Mouse (Mus musculus) heart, adult 2 months (tissue): ENCODE data around the gene Pgc. TPM values are rescaled to one million over a fixed set of nuclear protein-coding genes. Genes with fewer than 3 reads are reported as not detected.

ENCODE experiments used
- DNase-seq, 2 experiments: peaks; one replicate each; pipeline ENCODE4 v3.0.0; 2021
- H3K27ac ChIP-seq: fragments of 200-600 bp; 2 replicates; pipeline ENCODE4 v1.8.1; 2022
- H3K27me3 ChIP-seq: fragments of 200-500 bp; 2 replicates; pipeline ENCODE4 v1.6.1; 2012; ENCODE audit warnings: mild to moderate bottlenecking, low read length, inconsistent platforms, mixed read lengths; ENCODE audit not compliant: control insufficient read depth, insufficient read depth
- H3K36me3 ChIP-seq: fragments of 200-500 bp; 2 replicates; pipeline ENCODE4 v1.6.1; 2012; ENCODE audit warnings: low read length, inconsistent platforms; ENCODE audit not compliant: control insufficient read depth, insufficient read depth
- H3K4me1 ChIP-seq: fragments of 200-500 bp; 2 replicates; pipeline ENCODE4 v1.6.1; 2011; ENCODE audit warnings: low read length; ENCODE audit not compliant: control insufficient read depth, insufficient read depth
- H3K4me3 ChIP-seq: fragments of 200-600 bp; 2 replicates; pipeline ENCODE4 v1.8.1; 2022
- H3K79me2 ChIP-seq: fragments of 200-500 bp; replicated peaks from 2 replicates; pipeline ENCODE4 v1.6.1; 2012; ENCODE audit warnings: mild to moderate bottlenecking, inconsistent platforms, low read length, moderate library complexity, mixed read lengths; ENCODE audit not compliant: control insufficient read depth, insufficient read depth
- H3K9ac ChIP-seq: fragments of 200-500 bp; 2 replicates; pipeline ENCODE4 v1.6.1; 2012; ENCODE audit warnings: low read depth, mild to moderate bottlenecking, control low read depth, inconsistent platforms, low read length, mixed read lengths
- CTCF ChIP-seq: fragments of 200-600 bp; IDR thresholded peaks from 2 replicates; pipeline ENCODE4 v1.8.1; 2022; ENCODE audit warnings: antibody characterized with exemption, mild to moderate bottlenecking, moderate library complexity
- EP300 ChIP-seq: fragments of 200-500 bp; IDR thresholded peaks from 2 replicates; pipeline ENCODE4 v1.6.1; 2011; ENCODE audit warnings: low read depth, low read length, control low read depth; ENCODE audit not compliant: insufficient read depth
- POLR2A ChIP-seq: fragments of 200-500 bp; IDR thresholded peaks from 2 replicates; pipeline ENCODE4 v1.6.1; 2011; ENCODE audit warnings: mild to moderate bottlenecking, low read depth, low read length, control low read depth; ENCODE audit not compliant: insufficient read depth
- WGBS: fragments of 180-500 bp; shearing (Covaris S2); methylation state at CpG from one replicate; pipeline ENCODE4 v1.1.7; 2018; 5-methylcytosine and 5-hydroxymethylcytosine counted together
- intact Hi-C: fragments of 180-260 bp; cut with DNase I; formaldehyde crosslinking; loops from one replicate; pipeline ENCODE4 v1.15.1; 2025
- polyA plus RNA-seq: library from polyadenylated mRNA; depleted of rRNA; stranded (reverse); fragments of >200 nt; gene quantifications from 2 replicates; pipeline ENCODE4 v1.2.3, GENCODE M21; 2012
- total RNA-seq, 2 experiments: library from RNA; stranded (reverse); gene quantifications; 2 replicates each; pipeline ENCODE4 v1.2.3; 2021

Pgc gene
- total and polyA plus RNA-seq, 3 experiments, result 0.59 TPM; not detected in 2

GRCm38 (mm10) chr17:47751811-47752210, 25.2 kb downstream of the Pgc start:
- no peaks in the 10 kb centered on the region; the same call in none of the 2 replicates for H3K79me2 ChIP-seq
- H3K4me1 ChIP-seq, result peaks cover 13% of the 10 kb centered on the region
- DNase-seq, result no peak
- H3K9ac ChIP-seq, result no peak overlapping the region
- intact Hi-C loops, result no loop called here
- H3K27me3 ChIP-seq, result no peaks in the 10 kb centered on the region
- H3K4me3 ChIP-seq, result no peak overlapping the region
- no peaks in the 10 kb centered on the region for H3K36me3 ChIP-seq
- H3K27ac ChIP-seq, result no peak overlapping the region
- peak; percentile 43 for TF ChIP-seq CTCF
- no peak for TF ChIP-seq EP300
- WGBS, result 81% methylated on average over 5 of the region's 5 CpGs

GRCm38 (mm10) chr17:47753130-47753775, 26.6 kb downstream of the Pgc start:
- TF ChIP-seq EP300 (no peak), POLR2A (no peak), CTCF (no peak)
- Histone ChIP-seq H3K4me1 (peaks cover 18% of the 10 kb centered on the region), H3K79me2 (no peaks in the 10 kb centered on the region; the same call in 1 of the 2 replicates), H3K9ac (no peak overlapping the region), H3K4me3 (no peak overlapping the region), H3K27ac (no peak overlapping the region), H3K27me3 (no peaks in the 10 kb centered on the region), H3K36me3 (no peaks in the 10 kb centered on the region)
- WGBS, result 58% methylated on average over 8 of the region's 8 CpGs
- intact Hi-C loops, result no loop called here
- no peak for DNase-seq

- WGBS, result 54% methylated on average over 13 of the region's 13 CpGs
- peak; percentile 82 to 86 for DNase-seq
- H3K27me3 ChIP-seq, result no peaks in the 10 kb centered on the region
- intact Hi-C loops, result no loop called here
- H3K4me3 ChIP-seq, result no peak overlapping the region
- no peak overlapping the region for H3K9ac ChIP-seq
- no peaks in the 10 kb centered on the region; the same call in 1 of the 2 replicates for H3K79me2 ChIP-seq
- H3K27ac ChIP-seq, result no peak overlapping the region
- H3K36me3 ChIP-seq, result no peaks in the 10 kb centered on the region
- H3K4me1 ChIP-seq, result peaks cover 18% of the 10 kb centered on the region
- no peak for TF ChIP-seq EP300
- no peak for TF ChIP-seq CTCF
- no peak for TF ChIP-seq POLR2A
Observed at GRCm38 (mm10) chr17:47754246-47754645, 27.6 kb downstream of the Pgc start.

- no peak overlapping the region for H3K9ac ChIP-seq
- no peaks in the 10 kb centered on the region for H3K27me3 ChIP-seq
- no peak for DNase-seq
- H3K36me3 ChIP-seq, result no peaks in the 10 kb centered on the region
- TF ChIP-seq CTCF (no peak), EP300 (no peak), POLR2A (no peak)
- WGBS, result 25% methylated on average over 6 of the region's 6 CpGs
- H3K4me3 ChIP-seq, result no peak overlapping the region
- H3K4me1 ChIP-seq, result peaks cover 25% of the 10 kb centered on the region
- H3K79me2 ChIP-seq, result peaks cover 3% of the 10 kb centered on the region; the same call in 1 of the 2 replicates
- intact Hi-C loops, result no loop called here
- H3K27ac ChIP-seq, result peak overlapping the region; percentile 21; the same call in 1 of the 2 replicates
Observed at GRCm38 (mm10) chr17:47756366-47756765, 29.7 kb downstream of the Pgc start.

- H3K4me1 ChIP-seq, result peaks cover 28% of the 10 kb centered on the region
- H3K9ac ChIP-seq, result no peak overlapping the region
- no peaks in the 10 kb centered on the region for H3K36me3 ChIP-seq
- WGBS, result 56% methylated on average over 7 of the region's 7 CpGs
- no peak for TF ChIP-seq CTCF
- TF ChIP-seq POLR2A, result no peak
- TF ChIP-seq EP300, result no peak
- H3K4me3 ChIP-seq, result no peak overlapping the region
- no peaks in the 10 kb centered on the region for H3K27me3 ChIP-seq
- no peak for DNase-seq
- peaks cover 3% of the 10 kb centered on the region; the same call in 1 of the 2 replicates for H3K79me2 ChIP-seq
- intact Hi-C loops, result no loop called here
- H3K27ac ChIP-seq, result peak overlapping the region; percentile 31; the same call in 1 of the 2 replicates
Observed at GRCm38 (mm10) chr17:47757056-47757610, 30.5 kb downstream of the Pgc start.

GRCm38 (mm10) chr17:47759702-47760410, 33.2 kb downstream of the Pgc start:
- Histone ChIP-seq H3K36me3 (no peaks in the 10 kb centered on the region), H3K27me3 (no peaks in the 10 kb centered on the region), H3K4me1 (peaks cover 39% of the 10 kb centered on the region), H3K79me2 (peaks cover 3% of the 10 kb centered on the region), H3K4me3 (no peak overlapping the region), H3K27ac (peak overlapping the region; percentile 71), H3K9ac (peak overlapping the region; percentile 63)
- 46% methylated on average over 15 of the region's 15 CpGs for WGBS
- no peak for TF ChIP-seq POLR2A
- no peak for TF ChIP-seq EP300
- peak; percentile 72 for TF ChIP-seq CTCF
- DNase-seq, result peak; percentile 66 to 79
- intact Hi-C loops, result loop anchor here (2.0 kb wide), 1 partner anchor 19 kb away; no protein-coding TSS in a partner anchor
